Mouse (Mus musculus) embryonic facial prominence, embryonic 11.5 days (tissue): ENCODE measurements around the gene Kcmf1. TPM values are rescaled to one million over a fixed set of nuclear protein-coding genes. Genes with fewer than 3 reads are reported as not detected.
"Not testable (repeated sequence)": the region's sequence is repeated elsewhere in the genome, so short reads cannot be mapped to it uniquely, and the experiment has no call there.

Experiments
- ATAC-seq: fragments of 200-750 bp; cut with Nextera tagmentation; replicated peaks from 2 replicates; pipeline ENCODE4 v1.8.0; 2017; ENCODE audit warnings: low read depth; ENCODE audit not compliant: insufficient number of reproducible peaks, low FRiP score, low TSS enrichment
- DNase-seq: peaks from one replicate; pipeline ENCODE4 v3.0.0-alpha.2; 2015; ENCODE audit warnings: low spot score
- H3K27ac ChIP-seq: fragments of 300-500 bp; sonication (generic); replicated peaks from 2 replicates; pipeline ENCODE4 v1.5.1; 2014; ENCODE audit warnings: mild to moderate bottlenecking, low read depth, low read length, control low read depth
- H3K27me3 ChIP-seq: fragments of 300-500 bp; sonication (generic); 2 replicates; pipeline ENCODE4 v1.6.1; 2014; ENCODE audit warnings: mild to moderate bottlenecking, low read length, moderate library complexity, mixed read lengths; ENCODE audit not compliant: control insufficient read depth, insufficient read depth
- H3K36me3 ChIP-seq: fragments of 300-500 bp; sonication (generic); replicated peaks from 2 replicates; pipeline ENCODE4 v1.6.1; 2014; ENCODE audit warnings: low read depth, mild to moderate bottlenecking, low read length, moderate library complexity, mixed read lengths; ENCODE audit not compliant: control insufficient read depth, insufficient read depth
- H3K4me1 ChIP-seq: fragments of 300-500 bp; sonication (generic); 2 replicates; pipeline ENCODE4 v1.6.1; 2014; ENCODE audit warnings: low read length, mixed read lengths; ENCODE audit not compliant: control insufficient read depth, insufficient read depth
- H3K4me2 ChIP-seq: fragments of 300-500 bp; sonication (generic); 2 replicates; pipeline ENCODE4 v1.6.1; 2014; ENCODE audit warnings: low read depth, mild to moderate bottlenecking, control low read depth, low read length, moderate library complexity
- H3K4me3 ChIP-seq: fragments of 300-500 bp; sonication (generic); 2 replicates; pipeline ENCODE4 v1.5.1; 2014; ENCODE audit warnings: low read depth, low read length, control low read depth
- H3K9ac ChIP-seq: fragments of 300-500 bp; sonication (generic); replicated peaks from 2 replicates; pipeline ENCODE4 v1.6.1; 2014; ENCODE audit warnings: mild to moderate bottlenecking, control low read depth, low read length
- H3K9me3 ChIP-seq: fragments of 300-500 bp; sonication (generic); replicated peaks from 2 replicates; pipeline ENCODE4 v1.6.1; 2016; ENCODE audit warnings: mild to moderate bottlenecking, low read length, inconsistent platforms, mixed read lengths; ENCODE audit not compliant: control insufficient read depth
- WGBS: fragments of 180-500 bp; shearing (Covaris S2); extraction: QIAGEN DNeasy Blood & Tissue Kit; methylation state at CpG from one replicate; pipeline ENCODE4 v1.1.7; 2014; 5-methylcytosine and 5-hydroxymethylcytosine counted together
- polyA plus RNA-seq: library from polyadenylated mRNA; unstranded; fragments of >200 nt; fragmentation: Nextera tagmentation; extraction: Ambion mirVana; gene quantifications from 2 replicates; pipeline ENCODE4 v1.2.1, GENCODE M21; 2014

The Kcmf1 gene
- polyA plus RNA-seq, 1 experiment from 2014 or later: 50.1 TPM

DNA sequence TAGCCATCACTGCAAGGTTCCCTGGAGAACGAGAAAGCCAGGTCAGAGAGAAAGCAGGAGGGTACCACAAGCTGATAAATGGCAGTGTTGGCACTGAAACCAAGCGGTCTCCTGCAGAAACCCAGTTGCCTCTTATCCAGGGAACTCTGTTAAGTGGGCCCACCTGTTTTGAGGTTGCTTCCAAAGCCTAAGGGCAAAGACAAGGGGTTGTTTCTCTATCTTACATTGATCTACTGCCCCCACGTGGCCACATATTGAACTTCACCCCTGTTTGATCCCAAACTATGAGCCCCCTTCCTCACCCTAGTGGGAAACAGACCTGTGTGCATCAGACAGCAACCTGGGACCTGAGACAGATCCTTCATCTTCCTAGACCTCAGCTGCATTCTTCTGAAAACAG lies 68.5 kb downstream of the Kcmf1 start:
- Histone ChIP-seq H3K27ac (no peak overlapping the region), H3K27me3 (no peaks in the 10 kb centered on the region), H3K4me2 (no peak overlapping the region), H3K4me1 (no peaks in the 10 kb centered on the region), H3K9ac (no peak overlapping the region), H3K4me3 (no peak overlapping the region), H3K9me3 (no peaks in the 10 kb centered on the region), H3K36me3 (no peaks in the 10 kb centered on the region)
- ATAC-seq: peak; percentile 44; the same call in 1 of the 2 replicates
- DNase-seq: peak; percentile 94
- 25% methylated on average over 3 of the region's 3 CpGs for WGBS

DNA sequence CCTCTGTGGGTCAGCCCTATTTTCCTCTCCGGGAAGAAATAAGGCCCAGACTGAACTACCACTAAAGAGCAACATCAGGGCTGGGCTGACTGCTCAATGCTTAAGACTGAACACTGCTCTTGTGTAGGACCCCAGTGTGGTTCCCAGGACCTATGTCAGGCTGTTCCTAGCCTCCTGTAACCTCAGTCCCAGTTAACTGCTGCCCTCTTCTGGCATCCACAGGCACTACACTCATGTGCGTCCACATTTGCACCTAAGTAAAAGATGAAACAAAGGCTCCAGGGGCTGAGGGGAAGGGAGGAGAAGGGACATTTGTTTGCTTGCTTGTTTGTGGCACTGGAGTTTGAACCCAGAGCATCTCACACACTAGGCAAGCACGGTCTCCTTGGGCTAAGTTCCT lies 70.9 kb downstream of the Kcmf1 start:
- H3K36me3 ChIP-seq: no peaks in the 10 kb centered on the region
- H3K4me3 ChIP-seq: no peak overlapping the region
- no peak overlapping the region for H3K4me2 ChIP-seq
- no peaks in the 10 kb centered on the region for H3K4me1 ChIP-seq
- no peak for ATAC-seq
- no peak overlapping the region for H3K27ac ChIP-seq
- no peaks in the 10 kb centered on the region for H3K9me3 ChIP-seq
- WGBS: 72% methylated on average over 3 of the region's 3 CpGs
- no peaks in the 10 kb centered on the region for H3K27me3 ChIP-seq
- no peak for DNase-seq
- H3K9ac ChIP-seq: no peak overlapping the region

DNA sequence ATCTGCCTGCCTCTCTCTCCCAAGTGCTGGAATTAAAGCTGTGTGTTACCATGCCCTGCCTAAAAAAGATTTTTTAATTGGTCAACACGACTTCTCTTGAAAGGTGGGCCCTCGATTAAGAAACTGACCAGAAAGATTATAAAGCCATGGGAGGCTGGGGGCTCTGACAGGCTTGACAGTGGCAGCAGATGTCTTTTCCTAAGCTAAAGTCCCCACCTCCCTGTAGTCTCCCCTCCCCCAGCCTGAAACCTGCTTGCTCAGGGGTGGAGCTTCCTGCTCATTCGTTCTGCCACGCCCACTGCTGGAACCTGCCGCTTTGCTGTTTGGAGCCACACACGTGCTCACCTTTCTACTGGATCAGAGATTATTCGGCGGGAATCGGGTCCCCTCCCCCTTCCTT lies 71.7 kb downstream of the Kcmf1 start:
- not testable (repeated sequence) for H3K36me3 ChIP-seq, H3K4me2 ChIP-seq, H3K27me3 ChIP-seq, H3K9me3 ChIP-seq, H3K4me3 ChIP-seq, H3K9ac ChIP-seq, DNase-seq, H3K4me1 ChIP-seq, H3K27ac ChIP-seq, ATAC-seq
- WGBS: 10% methylated on average over 9 of the region's 9 CpGs

DNA sequence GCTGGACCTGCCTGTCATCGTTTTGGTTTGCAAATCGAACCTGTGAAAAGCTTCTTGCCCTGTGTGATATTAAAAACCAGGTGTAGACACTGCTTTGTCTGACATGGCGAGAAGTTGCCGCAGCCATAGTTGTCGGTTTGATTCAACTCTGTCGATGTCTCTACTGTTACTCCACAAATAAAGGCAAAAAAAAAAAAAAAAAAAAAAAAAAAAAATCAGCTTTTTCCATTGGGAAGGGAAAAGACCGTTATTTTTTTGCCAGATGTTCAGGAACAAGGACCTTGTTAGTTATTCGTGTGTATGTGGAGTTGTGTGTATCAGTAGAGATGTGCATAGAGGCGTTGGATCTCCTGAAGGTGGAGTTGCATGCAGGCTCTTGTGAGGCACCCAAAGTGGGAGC lies 74.0 kb downstream of the Kcmf1 start:
- 51% methylated on average over 9 of the region's 9 CpGs for WGBS
- H3K9ac ChIP-seq: no peak overlapping the region
- no peaks in the 10 kb centered on the region for H3K4me1 ChIP-seq
- H3K27ac ChIP-seq: no peak overlapping the region
- H3K27me3 ChIP-seq: no peaks in the 10 kb centered on the region
- H3K4me3 ChIP-seq: no peak overlapping the region
- DNase-seq: no peak
- no peak for ATAC-seq
- no peaks in the 10 kb centered on the region for H3K9me3 ChIP-seq
- no peak overlapping the region for H3K4me2 ChIP-seq
- H3K36me3 ChIP-seq: no peaks in the 10 kb centered on the region

DNA sequence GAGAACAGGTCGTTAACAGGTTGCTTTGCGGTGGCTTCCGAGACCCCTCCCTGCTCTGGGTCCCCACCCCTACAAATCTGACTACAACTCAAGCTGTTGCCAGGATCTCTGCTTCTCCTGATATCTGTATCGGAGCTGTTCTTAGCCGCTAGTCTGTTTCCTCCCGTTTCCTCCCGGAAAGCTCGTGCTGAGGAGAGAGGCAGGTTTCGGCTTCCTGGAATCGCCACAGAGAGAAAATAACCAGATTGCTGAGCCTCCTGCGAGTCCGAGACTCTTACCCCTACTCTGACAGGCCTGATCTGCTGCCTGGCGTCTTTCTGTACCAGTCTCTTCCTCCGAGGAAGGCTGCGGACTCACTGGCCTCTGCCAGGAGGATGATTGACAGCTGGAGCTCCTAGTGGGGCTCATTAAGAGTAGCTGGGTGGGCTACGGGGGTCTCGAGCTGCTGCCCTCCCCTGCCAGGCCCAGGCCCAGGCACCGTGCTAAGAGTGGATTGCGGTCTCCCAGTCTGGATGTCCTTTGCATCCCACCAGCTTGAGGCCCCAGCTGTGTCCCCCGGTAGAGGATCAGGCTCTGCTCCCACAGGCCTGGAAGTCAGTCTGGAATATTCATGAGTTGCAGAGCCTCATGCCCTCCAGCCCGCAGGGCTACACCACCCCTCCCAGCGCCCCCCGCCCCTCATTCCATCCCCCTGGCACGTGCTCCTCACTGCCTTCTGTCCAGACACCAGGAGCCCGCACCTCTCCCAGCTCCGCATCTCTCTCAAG lies 74.6 kb downstream of the Kcmf1 start:
- DNase-seq (peak; percentile 50), ATAC-seq (peak; percentile 78; the same call in 1 of the 2 replicates)
- Histone ChIP-seq H3K9me3 (no peaks in the 10 kb centered on the region), H3K27ac (no peak overlapping the region), H3K36me3 (no peaks in the 10 kb centered on the region), H3K4me2 (peak overlapping the region; percentile 48), H3K27me3 (no peaks in the 10 kb centered on the region), H3K4me3 (no peak overlapping the region; the same call in 1 of the 2 replicates), H3K9ac (peak overlapping the region; percentile 48), H3K4me1 (no peaks in the 10 kb centered on the region)
- WGBS: 5% methylated on average over 26 of the region's 26 CpGs

DNA sequence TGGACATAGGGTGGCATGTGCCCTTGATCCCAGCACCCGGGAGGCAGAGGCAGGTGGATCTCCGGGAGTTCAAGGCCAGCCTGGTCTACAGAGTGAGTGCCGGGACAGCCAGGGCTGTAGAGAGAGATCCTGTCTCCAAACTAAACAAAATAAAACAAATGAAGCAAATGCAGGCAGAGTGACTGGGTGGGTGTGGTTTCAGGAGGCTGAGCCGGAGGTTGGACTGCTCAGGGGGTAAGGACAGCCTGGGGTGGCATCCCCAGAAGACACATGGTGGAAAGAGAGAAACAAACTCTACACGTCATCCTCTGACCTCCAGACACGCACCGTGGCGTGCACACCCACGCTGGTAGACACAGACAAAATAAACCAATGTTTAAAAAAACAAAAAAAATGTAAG lies 86.3 kb downstream of the Kcmf1 start:
- Histone ChIP-seq H3K9ac (no peak overlapping the region), H3K4me3 (no peak overlapping the region), H3K4me2 (no peak overlapping the region), H3K9me3 (no peaks in the 10 kb centered on the region), H3K27ac (no peak overlapping the region), H3K27me3 (no peaks in the 10 kb centered on the region), H3K36me3 (no peaks in the 10 kb centered on the region), H3K4me1 (no peaks in the 10 kb centered on the region)
- ATAC-seq (no peak; the same call in 1 of the 2 replicates), DNase-seq (no peak)
- WGBS: 73% methylated on average over 9 of the region's 9 CpGs

DNA sequence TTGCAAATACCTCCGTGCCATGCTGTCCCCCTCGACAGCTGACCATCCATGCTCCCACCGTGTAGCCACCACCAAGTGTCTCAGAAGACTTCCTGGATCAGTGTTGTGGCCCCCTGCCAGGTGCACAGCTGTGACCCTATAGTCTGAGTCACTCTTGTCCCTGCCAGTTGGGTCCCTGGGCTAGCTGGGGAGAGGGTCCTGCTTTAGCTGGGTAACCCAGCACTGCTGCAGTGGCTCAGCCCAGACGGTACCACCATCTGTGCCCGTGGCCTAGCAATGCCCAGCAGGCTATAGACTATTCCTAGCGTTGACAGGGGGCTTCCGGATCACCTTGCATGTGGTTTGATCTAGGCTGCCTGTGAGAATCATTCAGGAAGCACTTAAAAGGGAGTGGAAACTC lies 89.5 kb downstream of the Kcmf1 start:
- no peak overlapping the region for H3K4me2 ChIP-seq
- 77% methylated on average over 7 of the region's 7 CpGs for WGBS
- no peaks in the 10 kb centered on the region for H3K4me1 ChIP-seq
- no peak for DNase-seq
- no peaks in the 10 kb centered on the region for H3K27me3 ChIP-seq
- no peaks in the 10 kb centered on the region for H3K9me3 ChIP-seq
- ATAC-seq: no peak
- no peak overlapping the region for H3K4me3 ChIP-seq
- no peak overlapping the region for H3K27ac ChIP-seq
- H3K9ac ChIP-seq: no peak overlapping the region
- H3K36me3 ChIP-seq: no peaks in the 10 kb centered on the region

DNA sequence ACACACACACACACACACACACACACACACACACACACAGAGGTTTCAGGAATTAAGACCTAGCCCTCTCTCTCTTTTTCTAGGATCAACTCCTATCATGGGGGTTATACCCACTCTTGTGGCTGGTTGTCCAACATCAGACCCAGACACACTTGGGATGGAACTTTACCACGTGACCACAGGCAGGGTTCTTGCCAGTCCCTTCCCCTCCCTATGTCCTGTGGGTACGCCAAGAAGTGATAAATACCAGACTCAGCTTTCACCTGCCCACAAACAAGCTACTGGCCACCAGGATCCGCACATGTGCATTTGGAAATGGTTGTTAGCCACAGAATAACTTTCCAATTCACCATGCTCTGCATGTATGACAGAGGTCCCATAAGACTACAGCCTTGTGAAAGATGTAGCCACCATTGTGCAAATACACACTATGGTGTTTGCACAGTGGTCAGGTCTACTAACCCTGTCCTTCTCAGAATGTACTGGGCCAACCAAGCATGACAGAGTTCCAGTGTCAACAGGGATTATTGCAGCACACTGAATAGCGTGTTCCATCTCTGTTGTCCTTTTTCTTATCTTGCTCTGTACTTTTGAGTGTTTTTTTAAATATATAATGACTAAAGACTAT lies 90.1 kb downstream of the Kcmf1 start:
- Histone ChIP-seq H3K9me3 (no peaks in the 10 kb centered on the region), H3K27me3 (no peaks in the 10 kb centered on the region), H3K4me2 (no peak overlapping the region), H3K36me3 (no peaks in the 10 kb centered on the region), H3K27ac (no peak overlapping the region), H3K9ac (no peak overlapping the region), H3K4me1 (no peaks in the 10 kb centered on the region), H3K4me3 (no peak overlapping the region)
- DNase-seq (no peak), ATAC-seq (no peak)
- WGBS: 76% methylated on average over 4 of the region's 4 CpGs
